Mouse (Mus musculus) kidney, adult 2 months (tissue): Measurements from ENCODE around the gene Birc5. TPM values are rescaled to one million over a fixed set of nuclear protein-coding genes. Genes with fewer than 3 reads are reported as not detected.

Source experiments
- DNase-seq: peaks from one replicate; pipeline ENCODE4 v3.0.0; 2021
- H3K27ac ChIP-seq: fragments of 200-500 bp; 2 replicates; pipeline ENCODE4 v1.5.1; 2012; ENCODE audit warnings: low read depth, low read length, control low read depth, inconsistent platforms; ENCODE audit not compliant: insufficient read depth
- H3K27me3 ChIP-seq: fragments of 200-500 bp; replicated peaks from 2 replicates; pipeline ENCODE4 v1.6.1; 2012; ENCODE audit warnings: mild to moderate bottlenecking, moderate library complexity, low read length, inconsistent platforms; ENCODE audit not compliant: control insufficient read depth, insufficient read depth
- H3K36me3 ChIP-seq: fragments of 200-500 bp; 2 replicates; pipeline ENCODE4 v1.6.1; 2012; ENCODE audit warnings: mild to moderate bottlenecking, moderate library complexity, low read length, inconsistent platforms; ENCODE audit not compliant: control insufficient read depth, insufficient read depth
- H3K4me1 ChIP-seq: fragments of 200-500 bp; 2 replicates; pipeline ENCODE4 v1.6.1; 2011; ENCODE audit warnings: low read length; ENCODE audit not compliant: control insufficient read depth, insufficient read depth
- H3K4me3 ChIP-seq: fragments of 200-500 bp; 2 replicates; pipeline ENCODE4 v1.5.1; 2011; ENCODE audit warnings: mild to moderate bottlenecking, low read depth, low read length, control low read depth; ENCODE audit not compliant: insufficient read depth
- CTCF ChIP-seq: fragments of 200-500 bp; conservative IDR thresholded peaks from 2 replicates; pipeline ENCODE4 v1.5.1; 2011; ENCODE audit warnings: low read depth, mild to moderate bottlenecking, control low read depth, low read length, moderate library complexity, mixed read lengths; ENCODE audit not compliant: insufficient read depth, insufficient read length
- POLR2A ChIP-seq: fragments of 200-500 bp; IDR thresholded peaks from one replicate; pipeline ENCODE4 v1.6.1; 2011; ENCODE audit warnings: low read depth, low read length, control low read depth
- WGBS: fragments of 180-500 bp; shearing (Covaris S2); methylation state at CpG from one replicate; pipeline ENCODE4 v1.1.7; 2018; 5-methylcytosine and 5-hydroxymethylcytosine counted together
- polyA plus RNA-seq: library from polyadenylated mRNA; depleted of rRNA; stranded (reverse); fragments of >200 nt; gene quantifications from 2 replicates; pipeline ENCODE4 v1.2.3, GENCODE M21; 2012

Gene Birc5
- polyA plus RNA-seq, 1 experiment, result 1.3 TPM

- Histone ChIP-seq H3K4me3 (no peak overlapping the region), H3K27ac (no peak overlapping the region), H3K36me3 (no peaks in the 10 kb centered on the region), H3K27me3 (no peaks in the 10 kb centered on the region), H3K4me1 (peaks cover 4% of the 10 kb centered on the region; the same call in 1 of the 2 replicates)
- TF ChIP-seq POLR2A, result no peak
- peak; percentile 97 for TF ChIP-seq CTCF
- 38% methylated on average over 12 of the region's 12 CpGs for WGBS
- peak; percentile 77 for DNase-seq
Measured at GRCm38 (mm10) chr11:117870688-117871365, 21.8 kb downstream of the Birc5 start.

- H3K4me3 ChIP-seq, result no peak overlapping the region
- WGBS, result 62% methylated on average over 5 of the region's 5 CpGs
- H3K4me1 ChIP-seq, result peaks cover 4% of the 10 kb centered on the region; the same call in 1 of the 2 replicates
- no peak overlapping the region for H3K27ac ChIP-seq
- no peaks in the 10 kb centered on the region for H3K27me3 ChIP-seq
- no peak for DNase-seq
- no peaks in the 10 kb centered on the region for H3K36me3 ChIP-seq
- TF ChIP-seq POLR2A, result no peak
- no peak for TF ChIP-seq CTCF
Measured at GRCm38 (mm10) chr11:117871376-117871775, 22.3 kb downstream of the Birc5 start.

GRCm38 (mm10) chr11:117871911-117872584 lies 23.0 kb downstream of the Birc5 start:
- TF ChIP-seq CTCF (no peak), POLR2A (no peak)
- WGBS, result 70% methylated on average over 12 of the region's 12 CpGs
- peaks cover 4% of the 10 kb centered on the region; the same call in 1 of the 2 replicates for H3K4me1 ChIP-seq
- no peak overlapping the region for H3K4me3 ChIP-seq
- no peaks in the 10 kb centered on the region for H3K36me3 ChIP-seq
- H3K27ac ChIP-seq, result no peak overlapping the region
- DNase-seq, result no peak
- no peaks in the 10 kb centered on the region for H3K27me3 ChIP-seq

GRCm38 (mm10) chr11:117872861-117873608 lies 24.0 kb downstream of the Birc5 start, which contains the start of gene Tha1:
Tha1 (minus strand) TSS chr11:117873481.
- Histone ChIP-seq H3K27me3 (no peaks in the 10 kb centered on the region), H3K36me3 (no peaks in the 10 kb centered on the region), H3K4me3 (peak within 1 kb of the TSS; percentile 87), H3K4me1 (peaks cover 6% of the 10 kb centered on the region; the same call in 1 of the 2 replicates), H3K27ac (peak within 1 kb of the TSS; percentile 47; the same call in 1 of the 2 replicates)
- DNase-seq, result peak; percentile 90
- TF ChIP-seq CTCF (no peak), POLR2A (peak; percentile 69)
- 2% methylated on average over 51 of the region's 51 CpGs for WGBS

GRCm38 (mm10) chr11:117874419-117874818 lies 25.4 kb downstream of the Birc5 start:
- 61% methylated on average over 4 of the region's 4 CpGs for WGBS
- H3K36me3 ChIP-seq, result no peaks in the 10 kb centered on the region
- H3K4me3 ChIP-seq, result no peak overlapping the region
- H3K27me3 ChIP-seq, result no peaks in the 10 kb centered on the region
- H3K27ac ChIP-seq, result no peak overlapping the region
- peaks cover 12% of the 10 kb centered on the region for H3K4me1 ChIP-seq
- DNase-seq, result no peak
- TF ChIP-seq CTCF, result peak; percentile 42
- no peak for TF ChIP-seq POLR2A

GRCm38 (mm10) chr11:117875681-117876080 lies 26.6 kb downstream of the Birc5 start:
- H3K36me3 ChIP-seq, result no peaks in the 10 kb centered on the region
- peaks cover 12% of the 10 kb centered on the region for H3K4me1 ChIP-seq
- no peak for DNase-seq
- H3K27me3 ChIP-seq, result no peaks in the 10 kb centered on the region
- no peak for TF ChIP-seq CTCF
- TF ChIP-seq POLR2A, result no peak
- no peak overlapping the region for H3K4me3 ChIP-seq
- 64% methylated on average over 6 of the region's 6 CpGs for WGBS
- no peak overlapping the region for H3K27ac ChIP-seq
